Mouse (Mus musculus) limb, embryonic 14.5 days (tissue): ENCODE results near the gene Otud3. TPM values are rescaled to one million over a fixed set of nuclear protein-coding genes. Genes with fewer than 3 reads are reported as not detected.

ENCODE experiments used
- ATAC-seq: fragments of 200-750 bp; cut with Nextera tagmentation; 2 replicates; pipeline ENCODE4 v1.8.0; 2017; ENCODE audit warnings: low read depth, moderate number of reproducible peaks, moderate TSS enrichment; ENCODE audit not compliant: low FRiP score
- DNase-seq: peaks from one replicate; pipeline ENCODE4 v3.0.0-alpha.2; 2015; ENCODE audit warnings: low spot score
- H3K27ac ChIP-seq: fragments of 300-500 bp; sonication (generic); replicated peaks from 2 replicates; pipeline ENCODE4 v1.5.1; 2014; ENCODE audit warnings: low read depth, mild to moderate bottlenecking, low read length, moderate library complexity, mixed read lengths
- H3K27me3 ChIP-seq: fragments of 300-500 bp; sonication (generic); 2 replicates; pipeline ENCODE4 v1.6.1; 2014; ENCODE audit warnings: low read length, mixed read lengths; ENCODE audit not compliant: control insufficient read depth, insufficient read depth
- H3K36me3 ChIP-seq: fragments of 300-500 bp; sonication (generic); 2 replicates; pipeline ENCODE4 v1.6.1; 2014; ENCODE audit warnings: mild to moderate bottlenecking, low read length, moderate library complexity, mixed read lengths; ENCODE audit not compliant: control insufficient read depth, insufficient read depth
- H3K4me1 ChIP-seq: fragments of 300-500 bp; sonication (generic); 2 replicates; pipeline ENCODE4 v1.6.1; 2014; ENCODE audit warnings: antibody characterized with exemption, low read length, mixed read lengths; ENCODE audit not compliant: control insufficient read depth, insufficient read depth
- H3K4me2 ChIP-seq: fragments of 300-500 bp; sonication (generic); replicated peaks from 2 replicates; pipeline ENCODE4 v1.6.1; 2014; ENCODE audit warnings: low read depth, mild to moderate bottlenecking, low read length, moderate library complexity; ENCODE audit not compliant: severe bottlenecking
- H3K4me3 ChIP-seq: fragments of 300-500 bp; sonication (generic); replicated peaks from 2 replicates; pipeline ENCODE4 v1.5.1; 2014; ENCODE audit warnings: low read length
- H3K9ac ChIP-seq: fragments of 300-500 bp; sonication (generic); 2 replicates; pipeline ENCODE4 v1.6.1; 2014; ENCODE audit warnings: mild to moderate bottlenecking, low read depth, low read length, moderate library complexity; ENCODE audit not compliant: severe bottlenecking
- H3K9me3 ChIP-seq: fragments of 300-500 bp; sonication (generic); 2 replicates; pipeline ENCODE4 v1.6.1; 2016; ENCODE audit warnings: low read length; ENCODE audit not compliant: control insufficient read depth
- POLR2A ChIP-seq: fragments of 200-500 bp; IDR thresholded peaks from 2 replicates; pipeline ENCODE4 v1.8.0; 2012; ENCODE audit warnings: inconsistent platforms, mild to moderate bottlenecking, moderate library complexity, borderline replicate concordance; ENCODE audit not compliant: insufficient read depth, insufficient read length; ENCODE audit errors: extremely low read depth
- WGBS: fragments of 180-500 bp; shearing (Covaris S2); extraction: QIAGEN DNeasy Blood & Tissue Kit; methylation state at CpG from one replicate; pipeline ENCODE4 v1.1.7; 2014; 5-methylcytosine and 5-hydroxymethylcytosine counted together
- polyA plus RNA-seq, 2 experiments: library from polyadenylated mRNA; depleted of rRNA in 1 of 2; stranded (reverse) in 1 of 2; unstranded in 1 of 2; fragments of >200 nt; fragmentation: Nextera tagmentation in 1 of 2; extraction: Ambion mirVana in 1 of 2; gene quantifications; 2 replicates each; pipeline versions ENCODE4 v1.2.1 to v1.2.3; 2012 to 2014

Otud3 gene
- polyA plus RNA-seq, 2 experiments: 2.7 to 8.2 TPM

DNA sequence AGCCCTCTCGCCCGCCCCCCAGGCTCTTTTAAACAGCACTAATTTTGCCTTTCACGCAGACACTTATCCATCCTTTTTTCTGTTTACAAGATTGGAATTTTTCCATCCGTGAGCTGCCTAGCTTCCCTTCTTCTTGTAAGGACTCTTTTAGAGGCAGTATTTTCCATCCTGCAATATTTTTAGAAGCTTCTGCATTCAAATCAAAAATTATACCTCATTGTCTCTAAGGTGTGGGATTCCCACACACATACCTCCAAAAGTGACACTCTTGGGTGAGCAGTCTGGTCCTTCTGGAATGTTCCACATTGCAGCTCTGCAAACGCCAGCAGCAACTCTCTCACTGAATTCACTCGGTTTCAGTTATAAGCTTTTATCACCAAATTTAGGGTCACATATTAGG lies 60.8 kb downstream of the Otud3 start:
- Histone ChIP-seq H3K4me3 (no peak overlapping the region), H3K9me3 (no peaks in the 10 kb centered on the region), H3K27me3 (no peaks in the 10 kb centered on the region), H3K4me1 (no peaks in the 10 kb centered on the region), H3K36me3 (no peaks in the 10 kb centered on the region), H3K27ac (no peak overlapping the region), H3K4me2 (no peak overlapping the region), H3K9ac (no peak overlapping the region)
- no peak for TF ChIP-seq POLR2A
- DNase-seq: no peak
- WGBS: 63% methylated on average over 6 of the region's 6 CpGs
- ATAC-seq: no peak

DNA sequence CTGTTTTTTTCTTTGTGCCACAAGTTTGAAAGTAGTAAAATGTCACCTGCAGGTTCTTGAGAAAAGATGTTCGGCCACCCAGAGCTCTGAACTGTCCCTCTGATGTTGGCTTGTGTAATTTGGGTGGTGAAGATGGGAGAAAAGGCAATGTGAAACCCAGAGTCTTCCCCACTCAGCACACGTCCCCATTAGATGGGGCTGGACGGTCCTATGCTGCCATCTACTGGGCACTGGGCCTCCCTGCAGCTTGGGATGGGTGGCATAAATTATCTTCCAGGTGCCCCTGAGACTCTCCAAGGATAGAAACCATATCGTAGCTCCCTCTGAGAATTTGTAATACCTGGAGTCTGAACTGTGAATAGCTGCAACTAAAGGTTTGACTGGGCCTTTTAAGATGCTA lies 62.3 kb downstream of the Otud3 start:
- peak; percentile 37 for DNase-seq
- H3K4me3 ChIP-seq: no peak overlapping the region
- no peaks in the 10 kb centered on the region for H3K9me3 ChIP-seq
- no peaks in the 10 kb centered on the region for H3K4me1 ChIP-seq
- ATAC-seq: no peak; the same call in 1 of the 2 replicates
- H3K36me3 ChIP-seq: no peaks in the 10 kb centered on the region
- no peak overlapping the region for H3K4me2 ChIP-seq
- 4% methylated on average over 4 of the region's 4 CpGs for WGBS
- TF ChIP-seq POLR2A: no peak
- H3K27ac ChIP-seq: no peak overlapping the region
- no peaks in the 10 kb centered on the region for H3K27me3 ChIP-seq
- no peak overlapping the region for H3K9ac ChIP-seq

Other genes starting within 250 kb of the Otud3 start
- 0.12 and 0.26 TPM in 2 replicates for gene Pla2g2c, start 189.2 kb downstream of the Otud3 start, polyA plus RNA-seq (2012; rRNA removed)
- 0.12 and 0.28 TPM in 2 replicates for gene Pla2g2c, start 189.2 kb downstream of the Otud3 start, polyA plus RNA-seq (2014; fragmentation: Nextera tagmentation; extraction: Ambion mirVana)
- gene Ubxn10, start 176.8 kb downstream of the Otud3 start, polyA plus RNA-seq (2012; rRNA removed): 0.88 and 1.1 TPM in 2 replicates
- 0.73 and 1.0 TPM in 2 replicates for gene Ubxn10, start 176.8 kb downstream of the Otud3 start, polyA plus RNA-seq (2014; fragmentation: Nextera tagmentation; extraction: Ambion mirVana)
- 9.7 and 11.9 TPM in 2 replicates for gene Pla2g2f, start 156.3 kb downstream of the Otud3 start, polyA plus RNA-seq (2012; rRNA removed)
- gene Pla2g2f, start 156.3 kb downstream of the Otud3 start, polyA plus RNA-seq (2014; fragmentation: Nextera tagmentation; extraction: Ambion mirVana): 9.6 and 15.7 TPM in 2 replicates
- 0.06 and 0.15 TPM in 2 replicates for gene Pla2g2d, start 138.2 kb downstream of the Otud3 start, polyA plus RNA-seq (2012; rRNA removed)
- gene Pla2g2d, start 138.2 kb downstream of the Otud3 start, polyA plus RNA-seq (2014; fragmentation: Nextera tagmentation; extraction: Ambion mirVana): 0.10 and 0.55 TPM in 2 replicates
- 1.3 and 1.7 TPM in 2 replicates for gene Pla2g5, start 50.5 kb downstream of the Otud3 start, polyA plus RNA-seq (2012; rRNA removed)
- 0.62 and 0.73 TPM in 2 replicates for gene Pla2g5, start 50.5 kb downstream of the Otud3 start, polyA plus RNA-seq (2014; fragmentation: Nextera tagmentation; extraction: Ambion mirVana)
- gene Gm13030, start 40.0 kb downstream of the Otud3 start, polyA plus RNA-seq (2012; rRNA removed): not detected in 2 replicates
- gene Gm13030, start 40.0 kb downstream of the Otud3 start, polyA plus RNA-seq (2014; fragmentation: Nextera tagmentation; extraction: Ambion mirVana): not detected in 2 replicates
- gene Pla2g2e, start 36.0 kb downstream of the Otud3 start, polyA plus RNA-seq (2012; rRNA removed): 0.09 TPM in 1 of 2 replicates, not detected in the other
- not detected in 2 replicates for gene Pla2g2e, start 36.0 kb downstream of the Otud3 start, polyA plus RNA-seq (2014; fragmentation: Nextera tagmentation; extraction: Ambion mirVana)
- not detected in 2 replicates for gene Rnf186, start 53.2 kb upstream of the Otud3 start, polyA plus RNA-seq (2012; rRNA removed)
- not detected in 2 replicates for gene Rnf186, start 53.2 kb upstream of the Otud3 start, polyA plus RNA-seq (2014; fragmentation: Nextera tagmentation; extraction: Ambion mirVana)
- gene Tmco4, start 58.9 kb upstream of the Otud3 start, polyA plus RNA-seq (2012; rRNA removed): 4.2 and 4.8 TPM in 2 replicates
- gene Tmco4, start 58.9 kb upstream of the Otud3 start, polyA plus RNA-seq (2014; fragmentation: Nextera tagmentation; extraction: Ambion mirVana): 4.7 and 4.8 TPM in 2 replicates
- 1.2 and 2.2 TPM in 2 replicates for gene Htr6, start 161.6 kb upstream of the Otud3 start, polyA plus RNA-seq (2012; rRNA removed)
- 0.22 and 0.35 TPM in 2 replicates for gene Htr6, start 161.6 kb upstream of the Otud3 start, polyA plus RNA-seq (2014; fragmentation: Nextera tagmentation; extraction: Ambion mirVana)
- 149 and 171 TPM in 2 replicates for gene Nbl1, start 179.0 kb upstream of the Otud3 start, polyA plus RNA-seq (2012; rRNA removed)
- gene Nbl1, start 179.0 kb upstream of the Otud3 start, polyA plus RNA-seq (2014; fragmentation: Nextera tagmentation; extraction: Ambion mirVana): 157 and 176 TPM in 2 replicates
- gene Minos1, start 217.2 kb upstream of the Otud3 start, polyA plus RNA-seq (2012; rRNA removed): 122 and 178 TPM in 2 replicates
- 460 and 510 TPM in 2 replicates for gene Minos1, start 217.2 kb upstream of the Otud3 start, polyA plus RNA-seq (2014; fragmentation: Nextera tagmentation; extraction: Ambion mirVana)